Mouse (Mus musculus) erythroblast, embryonic 14.5 days (primary cell): ENCODE measurements around the gene Cltc.

ENCODE experiments used
- GATA1 ChIP-seq: IDR thresholded peaks from 2 replicates; pipeline ENCODE4 v1.6.1; 2012; ENCODE audit warnings: low read length, inconsistent platforms, mixed read lengths
- TAL1 ChIP-seq: IDR thresholded peaks from 3 replicates; pipeline ENCODE4 v1.6.1; 2012; ENCODE audit warnings: low read length, inconsistent platforms, mixed read lengths

DNA sequence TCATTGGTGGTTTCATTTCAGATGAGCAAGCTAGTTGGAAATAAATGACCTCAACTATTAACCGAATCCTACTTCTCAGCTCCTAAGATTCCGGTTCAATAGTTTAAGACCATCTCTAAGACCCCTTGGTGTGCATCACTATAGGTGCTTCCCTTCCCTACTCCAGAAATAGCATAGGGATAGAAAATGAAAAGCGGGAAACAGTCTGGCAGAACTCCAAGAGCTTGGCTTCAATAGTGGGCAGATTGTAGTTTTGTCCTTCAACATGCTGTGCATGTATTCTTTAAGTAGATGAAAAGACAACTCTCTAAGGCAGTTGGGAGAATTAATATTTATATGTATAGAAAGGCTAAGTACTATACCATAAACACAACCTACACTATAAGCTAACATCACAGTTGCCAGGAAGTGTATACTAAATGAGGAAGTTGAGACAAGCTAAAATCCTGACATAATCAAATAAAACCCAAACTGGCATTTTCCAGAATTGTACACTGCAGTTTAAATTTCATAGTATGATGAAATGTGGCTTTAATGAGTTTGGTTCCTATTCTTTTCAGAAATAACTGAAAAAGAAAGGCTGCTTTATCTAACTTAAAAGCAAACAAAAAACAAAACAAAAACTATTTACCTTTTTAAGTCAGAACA, 7.5 kb downstream of the Cltc start:
- TF ChIP-seq GATA1 (no peak), TAL1 (no peak)
